Mouse (Mus musculus): ENCODE data around the gene Hs3st2.

GRCm38 (mm10) chr7:121500516-121500915, 108.9 kb downstream of the Hs3st2 start:
- TF ChIP-seq ZC3H11A (IDR thresholded peaks at IDR 0.05; ENCODE audit: borderline replicate concordance, low read depth, low read length) (no peak), HCFC1 (IDR thresholded peaks at IDR 0.05; ENCODE audit: borderline replicate concordance, insufficient read depth, low read length) (no peak), CHD2 (IDR thresholded peaks at IDR 0.05; ENCODE audit: low read depth, low read length) (no peak)
